In genomic region chr15:9073684-9074083, GRCm38 (mm10) we compare ENCODE assay signal across 8 mouse cellular contexts. TPM values are rescaled to one million over a fixed set of nuclear protein-coding genes. Genes with fewer than 3 reads are reported as not detected.
DNase-seq lines count a peak whose midpoint lies in the region; ATAC-seq and TF ChIP-seq lines count a peak whose summit lies in the region.

No protein-coding gene starts in this region.

- TF ChIP-seq POLR2A in MEL (IDR thresholded peaks at IDR 0.05; ENCODE audit: control insufficient read depth in 1 of 2, insufficient read depth in 1 of 2, low read depth in 1 of 2, low read length in 2 of 2, poor library complexity in 1 of 2): no peak

- peak overlapping the region; percentile 99 for H3K4me3 ChIP-seq in heart, embryonic 15.5 days
- H3K4me3 ChIP-seq in MEL (ENCODE audit: control insufficient read depth in 1 of 2, insufficient read depth in 1 of 2, low read depth in 2 of 2, low read length in 2 of 2): peak overlapping the region; percentile 95 to 98
- peak overlapping the region; percentile 90 for H3K4me3 ChIP-seq in hindbrain, embryonic 13.5 days
- H3K4me3 ChIP-seq in liver, embryonic 16.5 days (ENCODE audit: low read depth, low read length): peak overlapping the region; percentile 100

- TF ChIP-seq EP300 in MEL (IDR thresholded peaks at IDR 0.05; ENCODE audit: low read depth in 1 of 2, low read length in 2 of 2): 0 out of 4 replicates have a peak, but pooled peaks have one; percentile 6 to 13

- peak overlapping the region; percentile 67 for H3K4me2 ChIP-seq in heart, embryonic 15.5 days
- H3K4me2 ChIP-seq in hindbrain, embryonic 13.5 days: peak overlapping the region; percentile 60
- peak overlapping the region; percentile 89 for H3K4me2 ChIP-seq in liver, embryonic 16.5 days (ENCODE audit: low read depth, low read length)

- H3K79me2 ChIP-seq in MEL (ENCODE audit: control insufficient read depth, insufficient read depth, low read length, poor library complexity): peaks cover 65% of the 10 kb centered on the region

- intact Hi-C loops in heart, postnatal 25 days (cut with DNase I): no loop called here

- peak overlapping the region; percentile 97 for H3K27ac ChIP-seq in heart, embryonic 15.5 days
- H3K27ac ChIP-seq in MEL (ENCODE audit: control insufficient read depth, low read depth, low read length): peak overlapping the region; percentile 100
- no peak overlapping the region for H3K27ac ChIP-seq in hindbrain, embryonic 13.5 days
- H3K27ac ChIP-seq in liver, embryonic 16.5 days (ENCODE audit: low read length): peak overlapping the region; percentile 98

- H3K9ac ChIP-seq in heart, embryonic 15.5 days: no peak overlapping the region
- peak overlapping the region; percentile 97 for H3K9ac ChIP-seq in MEL (ENCODE audit: control insufficient read depth, low read depth, low read length, poor library complexity, severe bottlenecking)
- H3K9ac ChIP-seq in hindbrain, embryonic 13.5 days: 0 out of 2 replicates have a peak overlapping the region, but pooled peaks have one; percentile 13
- H3K9ac ChIP-seq in liver, embryonic 16.5 days (ENCODE audit: low read depth, low read length): peak overlapping the region; percentile 100

- TF ChIP-seq CTCF in MEL (IDR thresholded peaks at IDR 0.05 in 2 of 3, conservative IDR thresholded peaks at IDR 0.05 in 1 of 3; ENCODE audit: control insufficient read depth in 1 of 3, insufficient read depth in 1 of 3, low read depth in 2 of 3, low read length in 3 of 3, poor library complexity in 1 of 3, severe bottlenecking in 1 of 3): no peak

- no peaks in the 10 kb centered on the region for H3K9me3 ChIP-seq in heart, embryonic 15.5 days (replicated peaks)
- no peaks in the 10 kb centered on the region for H3K9me3 ChIP-seq in MEL (replicated peaks; ENCODE audit: insufficient read depth, low read length)
- no peaks in the 10 kb centered on the region for H3K9me3 ChIP-seq in hindbrain, embryonic 13.5 days
- no peaks in the 10 kb centered on the region for H3K9me3 ChIP-seq in liver, embryonic 16.5 days (replicated peaks; ENCODE audit: control insufficient read depth, low read length)

- no peak for ATAC-seq in heart, embryonic 15.5 days (replicated peaks; ENCODE audit: insufficient number of reproducible peaks, insufficient read depth, low FRiP score, low read depth)
- ATAC-seq in hindbrain, embryonic 13.5 days (ENCODE audit: low FRiP score): no peak
- no peak for ATAC-seq in liver, embryonic 16.5 days (ENCODE audit: low read depth)

- H3K36me3 ChIP-seq in heart, embryonic 15.5 days: no peaks in the 10 kb centered on the region
- peaks cover 2 to 46% of the 10 kb centered on the region in 2 experiments for H3K36me3 ChIP-seq in MEL (ENCODE audit: control insufficient read depth in 1 of 2, insufficient read depth in 2 of 2, low read length in 2 of 2)
- H3K36me3 ChIP-seq in hindbrain, embryonic 13.5 days: no peaks in the 10 kb centered on the region
- no peaks in the 10 kb centered on the region for H3K36me3 ChIP-seq in liver, embryonic 16.5 days (ENCODE audit: control insufficient read depth, insufficient read depth)

- no peak for TF ChIP-seq RAD21 in MEL (IDR thresholded peaks at IDR 0.05; ENCODE audit: low read depth, low read length)

- WGBS in heart, embryonic 15.5 days: 70% methylated on average over 5 of the region's 5 CpGs
- 83% methylated on average over 5 of the region's 5 CpGs for WGBS in hindbrain, embryonic 13.5 days
- 24% methylated on average over 5 of the region's 5 CpGs for WGBS in liver, embryonic 16.5 days (ENCODE audit: insufficient replicate concordance)

- no peaks in the 10 kb centered on the region for H3K27me3 ChIP-seq in heart, embryonic 15.5 days
- H3K27me3 ChIP-seq in MEL (ENCODE audit: control insufficient read depth in 1 of 2, insufficient read depth in 2 of 2, low read length in 2 of 2): no peaks in the 10 kb centered on the region
- H3K27me3 ChIP-seq in hindbrain, embryonic 13.5 days: no peaks in the 10 kb centered on the region
- no peaks in the 10 kb centered on the region for H3K27me3 ChIP-seq in liver, embryonic 16.5 days (ENCODE audit: control insufficient read depth, insufficient read depth, low read depth, low read length)

- DNase-seq in heart, postnatal 25 days (ENCODE audit: low spot score): no peak
- DNase-seq in MEL (ENCODE audit: low read depth, low spot score): peak; percentile 61
- DNase-seq in cerebellum, adult 8-10 months: no peak
- no peak for DNase-seq in cerebellum, postnatal 36 days
- no peak for DNase-seq in testis, postnatal 10 days (ENCODE audit: low spot score)

- H3K4me1 ChIP-seq in heart, embryonic 15.5 days (replicated peaks): peaks cover 57% of the 10 kb centered on the region
- H3K4me1 ChIP-seq in MEL (ENCODE audit: control insufficient read depth in 1 of 2, insufficient read depth in 2 of 2, low read length in 2 of 2): peaks cover 31 to 32% of the 10 kb centered on the region in 2 experiments
- H3K4me1 ChIP-seq in hindbrain, embryonic 13.5 days (replicated peaks): peaks cover 38% of the 10 kb centered on the region
- H3K4me1 ChIP-seq in liver, embryonic 16.5 days (ENCODE audit: control insufficient read depth, low read depth, low read length): peaks cover 49% of the 10 kb centered on the region

TF ChIP-seq in MEL, 35 proteins besides CTCF, POLR2A, EP300 and RAD21:
- TF ChIP-seq MYC (IDR thresholded peaks at IDR 0.05; ENCODE audit: low read depth, low read length) (no peak), NELFE (IDR thresholded peaks at IDR 0.05; ENCODE audit: low read depth, low read length) (no peak; the same call in 1 of the 2 replicates), MEF2A (IDR thresholded peaks at IDR 0.05; ENCODE audit: extremely low read depth, insufficient replicate concordance, low read depth, low read length, poor library complexity, severe bottlenecking) (no peak), MAX (IDR thresholded peaks at IDR 0.05; ENCODE audit: low read length) (peak; percentile 60; the same call in 1 of the 2 replicates), NRF1 (IDR thresholded peaks at IDR 0.05; ENCODE audit: insufficient read depth, low read depth, low read length, poor library complexity, severe bottlenecking) (peak; percentile 46; the same call in 1 of the 2 replicates), POLR2AphosphoS2 (IDR thresholded peaks at IDR 0.05; ENCODE audit: low read length) (0 out of 2 replicates have a peak, but pooled peaks have one; percentile 13), GABPA (IDR thresholded peaks at IDR 0.05; ENCODE audit: low read depth, low read length) (no peak), RCOR1 (IDR thresholded peaks at IDR 0.05; ENCODE audit: low read depth, low read length) (0 out of 2 replicates have a peak, but pooled peaks have one; percentile 8), ZNF384 (IDR thresholded peaks at IDR 0.05; ENCODE audit: low read depth, low read length) (no peak), MXI1 (IDR thresholded peaks at IDR 0.05; ENCODE audit: low read depth, low read length) (peak; percentile 56), CHD1 (IDR thresholded peaks at IDR 0.05; ENCODE audit: low read depth, low read length) (peak; percentile 30; the same call in 1 of the 2 replicates)
TF ChIP-seq in MEL: peak in this region for 6.

RNA-seq across cellular contexts. Expression of gene Nadk2, which starts 2.6 kb away (rescaled TPM):
- polyA plus RNA-seq in heart, embryonic 15.5 days (2015; fragmentation: Nextera tagmentation; extraction: Ambion mirVana): 43.7 TPM in 2 replicates
- total RNA-seq in heart, postnatal 25 days (2021): 10 to 100 TPM; 53.9 to 54.1 TPM
- 168 and 221 TPM in 2 replicates for total RNA-seq in MEL (2012; rRNA removed)
- 100 to 1,000 TPM; 361 to 659 TPM for polyA plus RNA-seq in MEL (2012; ENCODE audit: insufficient read depth in 1 of 2, insufficient read length in 2 of 2, low read depth in 1 of 2, low replicate concordance in 2 of 2, missing spikeins in 1 of 2)
- 30.9 and 32.2 TPM in 2 replicates for polyA plus RNA-seq in hindbrain, embryonic 13.5 days (2015; fragmentation: Nextera tagmentation; extraction: Ambion mirVana)
- polyA plus RNA-seq in liver, embryonic 16.5 days (2015; fragmentation: Nextera tagmentation; extraction: Ambion mirVana): 85.7 and 88.8 TPM in 2 replicates
